Mouse (Mus musculus) T-cell, adult 2 months (primary cell): Measurements from ENCODE around the gene Bmp2k.
A peak's percentile ranks its signal among the peaks of the same experiment; 100 is the strongest.

Experiments used
- DNase-seq: peaks from one replicate; pipeline ENCODE4 v3.0.0; 2022; ENCODE audit warnings: low spot score

Bmp2k gene

DNA sequence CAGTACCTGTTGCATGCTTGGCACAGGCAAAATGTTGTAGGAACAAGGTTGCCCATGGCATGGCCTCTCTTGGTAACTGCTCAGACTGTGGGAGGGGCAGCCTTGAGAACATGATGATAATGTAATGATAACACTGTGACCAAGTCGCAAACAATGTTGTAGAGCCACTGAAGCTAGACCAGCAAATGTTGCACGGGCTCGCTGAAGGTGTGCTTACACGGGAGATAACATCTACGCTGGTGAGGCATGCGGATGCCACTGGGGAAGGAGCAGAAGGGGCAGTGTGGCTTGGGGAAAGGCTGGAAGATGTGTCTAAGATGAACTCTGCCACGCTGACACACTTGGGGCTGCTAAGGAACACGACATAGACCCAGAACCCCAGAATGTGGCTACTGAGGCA, 102.5 kb downstream of the Bmp2k start:
- DNase-seq, result no peak

- no peak for DNase-seq
These were observed 110.8 kb downstream of the Bmp2k start for GRCm38 (mm10) chr5:97108333-97108732.

DNA sequence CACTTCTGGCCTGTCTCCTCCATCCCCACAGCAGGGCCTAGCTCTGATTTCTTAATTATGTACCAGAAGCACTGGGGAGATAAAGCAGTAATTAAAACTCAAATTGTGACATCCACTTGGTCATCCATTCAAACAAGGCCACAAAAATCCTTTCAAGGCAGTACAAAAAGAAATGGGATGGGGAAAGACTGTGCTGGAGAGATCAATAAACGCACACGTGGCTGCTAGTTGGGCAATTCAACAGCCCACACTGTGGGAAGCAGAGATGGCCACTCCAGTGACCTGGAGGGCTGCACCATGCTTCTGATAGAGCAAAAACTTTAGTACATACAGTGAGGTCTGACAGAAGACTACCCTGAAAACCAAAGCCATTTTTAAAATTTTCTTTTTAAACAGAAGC, 112.6 kb downstream of the Bmp2k start:
- DNase-seq, result no peak

DNA sequence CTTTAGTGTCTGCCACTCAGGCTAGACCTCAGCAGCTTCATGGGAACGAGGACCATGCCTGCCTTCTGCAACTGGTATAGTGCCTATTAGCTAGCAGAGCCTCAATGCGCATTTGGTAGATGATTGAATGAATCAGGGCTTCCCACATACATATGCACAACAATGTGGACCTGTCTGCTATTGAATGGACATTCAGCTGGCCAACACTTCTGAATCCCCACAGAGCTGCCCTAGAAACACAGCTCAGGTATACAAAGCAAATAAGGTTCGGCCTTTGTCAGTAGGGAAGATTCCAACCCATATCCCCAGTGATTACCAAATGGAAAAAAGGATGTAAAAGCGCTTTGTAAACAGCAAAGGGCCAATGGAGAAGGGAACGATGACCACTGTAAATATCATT, 113.2 kb downstream of the Bmp2k start:
- no peak for DNase-seq

DNA sequence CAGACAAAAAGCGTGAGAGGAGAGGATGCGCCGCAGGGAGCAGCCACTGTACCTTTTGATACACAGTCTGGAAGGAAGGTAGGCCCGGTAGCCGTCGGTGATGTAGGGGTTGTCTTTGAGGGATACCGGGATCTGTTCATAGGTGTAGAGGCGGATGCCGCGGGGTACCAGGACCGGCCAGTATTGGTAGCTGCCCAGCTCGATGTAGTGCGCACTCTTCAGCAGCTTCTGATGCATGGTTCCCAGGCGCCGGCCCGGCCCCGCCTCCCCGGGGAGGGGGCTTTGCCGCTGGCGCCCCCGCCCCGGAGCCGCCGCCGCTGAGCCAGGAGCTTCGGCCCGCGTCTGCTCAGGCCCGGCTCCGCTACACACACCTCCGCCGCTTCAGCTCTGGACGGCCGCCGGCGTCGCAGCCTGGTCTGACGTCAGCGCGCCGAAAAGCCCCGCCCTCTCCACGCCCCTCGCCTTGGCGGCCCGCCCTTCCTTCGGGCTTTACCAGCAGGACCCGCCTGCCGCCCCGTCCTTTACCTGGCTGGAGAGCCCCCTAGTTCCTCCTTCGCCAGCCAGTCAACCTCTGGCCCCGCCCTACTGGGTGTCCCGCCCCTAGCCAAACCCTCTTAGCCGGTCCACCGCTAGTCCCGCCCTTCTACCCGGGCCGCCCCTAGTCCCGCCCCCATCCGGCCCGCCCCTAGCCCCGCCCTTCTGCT, 113.9 kb downstream of the Bmp2k start, which contains the start of gene Paqr3:
TSS of gene Paqr3 (minus strand) at position 390 of the 704 bp plus-strand sequence.
- DNase-seq, result peak; percentile 91

DNA sequence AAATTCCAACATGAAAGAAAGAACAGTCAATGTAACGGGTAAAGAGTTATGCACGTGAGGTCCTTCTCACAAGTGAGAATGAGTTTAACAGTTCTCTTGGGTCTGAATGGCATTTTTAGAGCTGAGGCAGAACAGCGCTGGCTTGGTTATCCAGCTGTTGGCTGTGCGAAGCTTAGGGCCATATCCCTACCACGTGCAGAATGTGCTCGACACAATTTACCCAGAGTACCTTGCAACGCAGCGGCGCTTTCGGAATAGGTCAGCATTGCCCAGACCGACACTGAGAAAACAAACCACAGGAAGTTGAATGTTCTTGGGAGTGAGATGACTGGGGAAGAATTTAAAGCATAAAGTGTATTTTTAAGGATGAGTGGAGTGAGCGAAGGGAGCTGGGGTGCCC, 127.5 kb downstream of the Bmp2k start:
- DNase-seq, result no peak

GRCm38 (mm10) chr5:97125459-97125970, 128.0 kb downstream of the Bmp2k start:
- no peak for DNase-seq

- peak; percentile 23 for DNase-seq
These were observed 128.5 kb downstream of the Bmp2k start for GRCm38 (mm10) chr5:97126005-97126404.

GRCm38 (mm10) chr5:97127284-97127683, 129.8 kb downstream of the Bmp2k start:
- DNase-seq, result no peak

- DNase-seq, result no peak
These were observed 131.0 kb downstream of the Bmp2k start for GRCm38 (mm10) chr5:97128242-97129226.

- DNase-seq, result no peak
These were observed 132.1 kb downstream of the Bmp2k start for GRCm38 (mm10) chr5:97129589-97129988.

DNA sequence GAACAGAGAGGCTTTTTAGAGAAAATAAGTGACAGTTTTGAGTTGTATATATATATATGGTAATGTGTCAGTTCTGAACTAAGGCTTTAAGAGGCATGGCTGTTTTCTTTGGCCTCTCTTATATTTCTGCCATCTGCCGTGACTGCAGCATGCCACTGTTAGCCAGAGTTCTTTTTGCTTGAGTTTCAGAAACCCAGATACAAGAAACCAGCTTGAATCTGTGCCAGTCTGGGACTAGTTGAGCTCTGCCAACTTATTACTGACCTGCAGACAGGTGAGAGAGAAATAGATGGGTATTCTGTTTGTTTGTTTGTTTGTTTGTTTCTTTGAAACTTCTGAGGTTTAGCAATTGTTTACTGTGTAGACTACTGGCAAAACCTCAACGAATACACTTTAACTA, 137.8 kb downstream of the Bmp2k start:
- DNase-seq, result no peak
